Mouse (Mus musculus): ENCODE data around the gene Catsper2.
A peak's percentile ranks its signal among the peaks of the same experiment; 100 is the strongest.

- TF ChIP-seq CTCF (IDR thresholded peaks at IDR 0.05; ENCODE audit: low read depth) (peak; percentile 70), EP300 (optimal IDR thresholded peaks at IDR 0.05) (no peak)
Observed at GRCm38 (mm10) chr2:121434854-121435253, 21.3 kb upstream of the Catsper2 start.
